Mouse (Mus musculus) urinary bladder, adult 18-20 months (tissue): ENCODE measurements around the gene Exoc8.
A peak's percentile ranks its signal among the peaks of the same experiment; 100 is the strongest.

Experiments used
- DNase-seq, 2 experiments: peaks; one replicate each; pipeline ENCODE4 v3.0.0; 2022; ENCODE audit warnings: low spot score in 2 of 2, mixed read lengths in 2 of 2

The Exoc8 gene

DNA sequence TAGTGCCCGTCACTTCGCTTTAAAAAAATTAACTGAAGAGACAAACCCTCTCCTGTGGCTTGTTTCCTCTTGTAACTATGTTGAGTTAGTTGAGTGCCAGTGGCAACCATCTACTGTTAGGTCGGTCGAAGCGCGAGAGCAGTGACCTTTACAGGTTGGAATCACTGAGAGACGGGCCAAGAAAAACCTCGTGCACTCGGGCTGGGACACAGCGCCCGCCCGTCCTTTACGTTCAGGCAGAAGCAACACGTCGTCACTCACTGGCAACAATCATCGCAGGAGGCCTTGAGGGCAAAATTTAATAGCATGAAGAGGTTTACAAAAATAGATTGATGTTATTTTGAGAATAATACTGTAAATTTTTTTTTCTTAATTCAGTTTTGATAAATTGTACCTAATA, 12.4 kb upstream of the Exoc8 start:
- DNase-seq: no peak

DNA sequence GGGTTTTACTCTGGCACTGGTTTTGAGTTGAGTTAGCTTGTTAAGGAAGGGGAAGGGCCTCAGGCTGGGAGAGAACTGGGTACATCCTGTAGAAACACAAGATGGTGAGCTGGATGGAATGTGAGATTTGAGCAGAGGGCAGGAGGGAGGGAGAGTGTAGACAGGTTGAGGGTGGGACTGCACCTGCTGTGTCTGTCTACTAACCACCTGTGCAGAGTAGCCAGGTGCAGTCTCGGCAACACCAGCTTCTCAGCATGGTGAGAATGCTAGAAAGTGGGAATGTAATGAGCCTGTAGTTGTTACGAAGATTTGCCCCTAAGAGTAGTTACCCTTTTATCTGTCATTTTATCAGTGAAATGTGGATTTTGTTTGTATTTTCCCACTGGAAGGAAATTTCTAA, 8.0 kb upstream of the Exoc8 start:
- no peak for DNase-seq

DNA sequence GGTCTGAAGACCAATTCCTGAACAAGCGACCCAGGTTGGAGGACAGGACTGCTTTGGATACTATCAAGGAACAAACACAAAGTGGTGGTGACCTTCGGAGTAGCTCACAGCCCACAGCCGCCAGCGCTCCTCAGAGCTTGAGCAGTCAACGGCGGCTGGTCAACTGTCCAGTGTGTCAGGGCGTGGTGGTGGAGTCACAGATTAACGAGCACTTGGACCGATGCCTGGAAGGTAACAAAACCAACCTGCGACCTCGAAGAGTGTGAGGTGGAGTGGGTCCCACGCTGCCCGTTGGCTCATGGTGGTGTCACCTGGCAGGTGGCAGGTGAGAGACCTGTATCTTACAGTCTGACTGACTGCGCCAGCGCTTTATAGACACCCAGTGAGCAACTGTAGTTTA, 5.7 kb upstream of the Exoc8 start:
- no peak for DNase-seq

DNA sequence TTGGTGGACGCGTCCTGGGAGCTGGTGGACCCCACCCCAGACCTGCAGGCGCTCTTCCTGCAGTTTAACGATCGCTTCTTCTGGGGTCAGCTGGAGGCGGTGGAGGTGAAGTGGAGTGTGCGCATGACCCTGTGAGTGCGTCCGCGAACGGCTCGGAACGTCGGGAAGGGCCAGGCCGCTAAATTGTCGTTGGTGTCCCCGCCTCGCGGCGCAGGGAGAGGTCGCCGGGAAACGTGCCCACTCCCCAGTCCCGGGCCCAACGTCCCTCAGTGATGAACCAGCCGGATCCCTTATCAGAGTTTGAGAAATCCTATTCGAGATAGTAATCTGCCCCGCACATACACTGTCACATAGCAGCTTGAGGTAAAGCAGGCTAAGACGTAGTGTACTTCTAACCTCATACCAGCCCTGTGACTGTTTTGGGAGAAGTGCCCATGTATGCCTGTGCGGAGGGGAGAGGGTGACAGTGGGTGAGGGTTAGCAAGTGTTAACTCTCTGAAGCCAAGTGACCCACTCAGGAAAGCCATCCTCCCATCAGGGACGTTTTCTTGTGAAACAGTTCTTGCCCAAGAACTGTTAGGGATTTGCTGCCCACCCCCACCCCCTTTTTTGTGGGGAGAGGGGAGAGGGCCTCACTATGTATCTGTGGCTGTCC, 873 bp upstream of the Exoc8 start:
- DNase-seq: peak in 1 of 2 experiments; percentile 14

DNA sequence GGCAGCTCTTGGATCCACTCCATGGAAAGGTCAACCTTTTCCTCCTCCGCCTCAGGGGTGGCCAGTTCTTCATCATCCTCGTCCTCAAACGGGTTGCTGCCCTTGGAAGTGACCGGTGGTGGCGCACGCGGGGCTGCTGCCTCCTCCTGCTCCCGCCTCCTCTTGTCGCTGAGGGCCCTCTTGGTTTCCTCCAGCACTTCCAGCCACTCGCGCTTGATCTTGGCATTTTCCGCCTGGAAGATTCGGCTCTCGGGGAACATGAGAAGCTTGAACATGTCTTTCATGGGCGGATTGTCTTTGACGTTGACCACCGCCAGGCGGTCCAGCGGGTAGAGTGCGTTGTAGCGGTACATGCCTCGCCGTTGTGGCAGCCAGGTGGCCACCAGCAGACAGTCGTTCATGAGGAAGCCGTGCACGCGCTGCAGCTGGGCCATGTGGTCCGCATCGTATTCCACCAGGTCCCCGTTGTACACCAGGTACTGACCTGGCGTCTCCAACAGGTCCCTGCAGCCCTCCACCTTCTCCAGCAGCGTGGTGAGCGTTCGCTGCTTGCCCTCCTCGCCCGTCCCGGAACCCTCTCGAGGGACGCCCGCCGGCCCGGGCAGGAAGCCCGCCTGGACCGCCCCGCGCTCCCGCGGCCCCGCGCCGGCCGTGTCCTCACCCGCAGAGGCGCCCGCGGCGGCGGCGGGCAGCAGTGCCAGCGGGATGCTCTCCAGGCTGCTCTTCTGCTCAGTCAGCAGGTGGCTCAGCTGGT, 696 bp downstream of the Exoc8 start:
- peak; percentile 67 to 69 for DNase-seq

DNA sequence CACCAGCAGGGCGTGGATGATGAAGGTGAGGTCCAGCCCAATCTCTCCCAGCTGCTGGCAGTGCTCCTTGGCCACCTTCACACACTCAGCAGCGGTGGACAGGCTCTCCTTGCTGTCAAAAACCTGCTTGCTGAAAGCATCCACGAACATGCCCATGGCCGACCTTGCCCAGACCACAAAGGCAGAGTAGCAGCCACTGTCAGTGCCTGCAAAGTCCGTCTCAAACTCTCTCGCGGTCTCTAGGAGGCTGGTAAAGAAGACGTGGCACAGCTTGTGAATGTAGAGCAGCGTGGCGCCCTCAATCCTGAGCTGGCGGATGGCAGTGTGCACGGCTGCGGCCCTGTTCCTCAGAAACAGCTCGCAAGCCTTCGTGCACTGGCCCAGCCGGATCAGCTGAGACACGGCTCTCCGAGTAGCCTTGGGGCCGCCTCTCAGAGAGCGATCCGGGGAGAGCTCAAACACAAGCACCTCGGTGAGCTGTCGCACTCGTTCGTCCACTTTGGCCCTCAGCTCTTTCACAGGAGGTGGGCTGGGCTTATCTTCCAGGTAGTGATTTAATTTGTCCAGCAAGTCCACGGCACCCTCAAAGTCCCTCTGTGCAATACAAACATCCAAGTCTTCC, 1.4 kb downstream of the Exoc8 start:
- peak in 1 of 2 experiments; percentile 25 for DNase-seq

DNA sequence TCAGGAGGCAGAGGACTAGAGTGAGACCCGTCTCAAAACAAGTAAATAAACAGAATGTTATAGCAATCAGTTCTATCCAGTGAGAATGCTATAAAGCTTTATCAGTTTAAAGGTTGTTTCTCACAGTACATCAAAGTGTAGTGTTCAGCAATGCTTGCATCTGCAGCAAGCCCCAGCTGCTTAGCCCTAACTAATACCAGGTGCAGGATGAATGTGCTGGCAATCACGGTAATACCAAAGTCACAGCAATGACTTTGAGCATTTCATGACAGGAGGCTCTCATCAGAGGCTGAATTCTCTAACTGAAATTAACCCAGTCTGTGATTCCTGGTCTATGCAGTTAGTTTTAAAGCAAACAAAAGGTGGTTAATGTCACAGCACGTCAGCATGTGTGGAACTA, 4.9 kb downstream of the Exoc8 start:
- no peak for DNase-seq

DNA sequence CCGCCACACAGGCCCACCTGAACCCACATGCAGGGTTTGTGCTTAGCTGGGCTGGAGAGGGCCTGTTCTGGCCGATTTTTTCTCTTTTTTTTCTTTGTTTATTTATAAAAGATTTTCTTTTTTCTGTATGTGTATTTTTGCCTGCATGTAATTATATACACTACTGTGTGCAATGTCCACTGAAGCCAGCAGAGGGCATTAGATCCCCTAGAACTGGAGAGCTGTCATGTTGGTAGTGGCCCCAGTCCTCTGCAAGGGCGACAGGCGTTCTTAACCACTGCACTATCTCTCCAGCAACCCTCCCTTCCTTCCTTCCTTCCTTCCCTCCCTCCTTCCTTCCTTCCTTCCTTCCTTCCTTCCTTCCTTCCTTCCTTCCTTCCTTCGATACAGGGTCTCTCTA, 9.1 kb downstream of the Exoc8 start:
- DNase-seq: no peak

DNA sequence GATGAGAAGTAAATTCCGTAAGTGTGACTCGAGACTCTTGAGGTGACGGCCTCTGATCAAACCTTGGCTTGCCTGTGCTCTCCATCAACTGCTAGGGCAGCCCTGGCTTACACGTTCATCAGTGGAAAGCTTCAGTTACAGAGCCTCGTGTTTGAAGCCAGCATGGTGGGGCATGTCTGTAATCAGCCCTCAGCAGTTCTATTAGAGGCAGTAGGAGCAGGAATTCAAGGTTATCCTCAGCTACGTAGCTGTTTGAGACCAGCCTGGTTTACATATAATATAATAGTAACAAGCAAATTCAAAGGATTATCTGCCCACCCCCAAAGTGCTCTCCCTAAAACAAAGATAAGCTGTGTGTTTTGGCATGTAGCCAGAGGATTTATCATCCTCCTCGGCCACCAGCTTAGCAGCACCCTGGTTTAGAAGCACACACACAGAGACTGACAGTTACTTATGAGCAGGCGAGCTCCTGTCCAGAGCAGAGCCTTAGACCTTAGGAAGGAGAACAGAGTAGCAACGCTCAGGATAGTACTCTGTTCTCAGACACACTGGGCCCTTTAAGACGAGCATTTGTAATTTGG, 18.5 kb downstream of the Exoc8 start:
- no peak for DNase-seq

DNA sequence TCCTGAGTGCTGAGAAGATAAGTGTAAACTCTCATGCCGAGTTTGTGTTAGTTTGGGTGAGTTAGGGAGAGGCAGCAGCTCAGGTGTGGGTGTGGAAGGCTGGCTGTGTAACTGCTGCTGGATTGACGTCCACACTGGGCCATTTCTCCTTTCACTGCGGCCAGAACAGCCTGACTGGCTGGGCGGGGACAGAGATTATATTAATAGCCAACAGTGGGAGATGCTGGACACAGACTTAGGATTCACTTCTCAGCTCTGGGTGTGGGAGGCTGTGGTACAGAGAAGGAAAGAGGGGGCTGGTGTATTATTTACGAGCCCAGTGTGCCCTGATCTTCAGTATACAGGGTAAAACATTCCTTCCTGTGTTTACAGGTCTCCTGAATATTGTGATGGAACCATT, 19.4 kb downstream of the Exoc8 start:
- no peak for DNase-seq

DNA sequence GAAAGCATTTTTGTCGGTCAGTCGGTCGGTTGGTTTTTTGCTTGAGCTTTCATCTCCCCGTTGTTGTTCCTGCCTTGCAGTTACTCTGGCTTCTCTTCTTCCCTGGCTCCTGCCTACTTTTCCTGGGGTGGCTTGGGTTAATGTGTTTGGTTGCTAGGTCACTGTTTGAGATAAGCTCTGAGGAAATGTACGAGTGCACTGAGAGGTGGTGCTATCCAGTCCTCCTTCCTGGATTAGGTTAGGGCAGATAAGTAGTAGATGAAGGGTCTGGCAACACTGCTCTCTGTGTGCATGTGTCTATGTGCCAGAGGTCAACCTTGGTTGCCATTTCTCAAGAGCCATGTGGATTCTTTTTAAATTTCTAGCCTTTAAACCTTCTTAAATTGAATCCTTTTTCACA, 24.8 kb downstream of the Exoc8 start:
- DNase-seq: no peak

DNA sequence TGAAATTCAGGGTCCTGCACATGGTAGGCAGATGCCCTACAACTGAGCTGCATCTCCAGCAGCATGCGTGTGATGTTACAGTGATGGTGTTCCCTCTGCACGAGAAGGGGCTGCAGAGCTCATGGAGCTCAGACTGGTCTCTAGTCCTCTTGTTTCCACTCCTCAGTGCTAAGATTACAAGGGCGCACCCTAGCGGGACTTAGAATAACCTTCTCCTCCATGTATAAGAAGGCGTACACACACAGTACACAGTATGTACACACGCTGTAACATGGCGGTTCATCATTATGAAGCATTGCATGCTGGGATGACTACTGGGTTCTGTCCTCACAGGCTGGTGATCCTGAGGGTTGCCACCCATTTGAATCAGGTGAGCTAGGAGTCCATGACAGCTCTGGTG, 25.4 kb downstream of the Exoc8 start:
- DNase-seq: no peak

DNA sequence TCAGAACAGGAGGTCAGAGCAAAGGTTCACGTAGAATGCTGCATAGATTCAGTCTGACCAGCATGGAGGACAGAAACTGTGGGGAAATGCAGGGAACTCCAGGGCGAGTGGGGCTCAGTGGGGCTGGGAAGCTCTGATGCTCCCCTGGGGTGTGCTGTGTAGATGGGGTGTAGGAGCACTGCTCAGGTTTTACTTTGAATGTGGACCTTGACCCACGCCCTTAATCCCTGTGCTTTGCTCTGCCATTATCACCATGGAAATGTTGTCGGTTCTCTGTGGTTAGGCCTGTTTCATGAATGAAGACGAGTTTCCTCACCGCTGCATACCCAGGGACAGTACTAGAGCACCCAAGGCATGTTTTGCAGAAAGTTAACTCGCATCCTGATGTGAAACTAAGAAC, 26.0 kb downstream of the Exoc8 start:
- no peak for DNase-seq

DNA sequence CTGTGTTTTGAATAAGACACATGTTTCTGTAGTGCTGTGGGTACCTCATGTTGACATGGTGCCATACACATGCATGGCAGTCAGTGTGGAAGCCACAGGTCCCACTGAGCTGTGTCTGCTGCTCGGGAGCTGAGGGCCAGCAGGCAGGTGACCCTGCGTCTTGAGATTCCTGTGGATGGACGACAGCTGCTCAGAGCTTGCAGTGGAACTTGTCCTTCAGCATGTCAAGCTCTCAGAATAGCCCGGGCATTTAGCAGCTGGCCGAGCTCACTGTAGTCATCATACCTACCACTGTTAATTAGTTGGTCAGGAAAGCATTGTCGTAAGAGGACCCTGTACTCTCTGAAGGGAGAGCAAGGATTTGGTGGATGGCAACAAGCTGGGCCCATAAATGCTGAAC, 27.8 kb downstream of the Exoc8 start:
- no peak for DNase-seq

DNA sequence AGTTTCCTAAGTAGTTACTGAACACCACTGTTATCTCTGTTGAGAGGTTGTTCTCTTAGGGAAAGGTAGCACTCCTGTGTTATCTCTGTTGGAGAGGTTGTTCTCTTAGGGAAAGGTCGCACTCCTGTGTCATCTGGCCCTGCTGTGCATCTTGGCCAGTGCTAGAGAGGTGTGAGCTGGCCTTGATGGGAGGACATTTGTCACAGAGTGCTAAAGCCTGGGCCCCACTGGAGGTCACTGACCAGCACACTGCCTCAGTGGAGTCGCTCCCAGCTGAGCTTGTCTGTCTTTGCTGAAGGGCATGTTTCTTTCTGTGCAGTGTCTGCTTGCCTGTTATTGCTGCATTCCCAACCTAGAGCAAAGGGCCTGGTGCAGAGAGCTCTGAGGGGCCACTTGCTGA, 30.4 kb downstream of the Exoc8 start:
- no peak for DNase-seq

DNA sequence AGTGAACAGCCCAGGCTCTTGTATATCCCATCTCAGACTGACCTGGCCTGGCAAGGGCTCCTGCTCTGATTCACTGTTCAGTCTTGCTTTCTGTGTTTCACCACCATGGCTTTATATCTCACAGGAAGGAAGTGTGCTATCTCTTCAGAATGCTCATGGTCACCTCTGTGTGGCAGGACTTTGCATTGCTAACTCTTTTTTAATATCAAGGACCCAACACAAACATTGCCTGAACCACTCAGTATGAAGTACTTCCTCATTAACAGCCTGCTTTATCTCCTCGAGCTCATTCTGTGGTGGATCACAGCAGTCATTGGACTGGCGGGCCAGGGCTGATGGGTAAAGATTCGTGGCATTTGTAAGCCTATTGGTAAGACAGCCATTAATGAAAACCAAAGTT, 30.8 kb downstream of the Exoc8 start:
- DNase-seq: no peak

DNA sequence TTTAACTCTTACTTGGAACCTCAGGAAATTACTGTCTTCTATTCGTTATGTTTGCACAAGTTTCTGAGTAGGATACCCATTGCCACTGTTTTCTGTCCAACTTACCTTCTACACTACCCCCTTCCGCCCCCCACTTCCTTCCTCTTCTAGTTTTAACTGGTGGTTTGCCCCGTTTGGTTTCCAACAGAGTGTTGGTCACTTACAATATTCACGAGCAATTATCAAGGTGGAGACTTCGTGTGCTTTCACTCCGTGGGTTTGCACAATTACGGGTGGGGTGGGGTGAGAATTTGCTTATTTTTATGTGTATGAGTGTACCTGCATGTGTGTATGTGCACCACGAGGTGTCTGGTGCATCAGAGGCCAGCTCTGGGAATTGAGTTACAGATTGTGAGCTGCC, 33.8 kb downstream of the Exoc8 start:
- no peak for DNase-seq

DNA sequence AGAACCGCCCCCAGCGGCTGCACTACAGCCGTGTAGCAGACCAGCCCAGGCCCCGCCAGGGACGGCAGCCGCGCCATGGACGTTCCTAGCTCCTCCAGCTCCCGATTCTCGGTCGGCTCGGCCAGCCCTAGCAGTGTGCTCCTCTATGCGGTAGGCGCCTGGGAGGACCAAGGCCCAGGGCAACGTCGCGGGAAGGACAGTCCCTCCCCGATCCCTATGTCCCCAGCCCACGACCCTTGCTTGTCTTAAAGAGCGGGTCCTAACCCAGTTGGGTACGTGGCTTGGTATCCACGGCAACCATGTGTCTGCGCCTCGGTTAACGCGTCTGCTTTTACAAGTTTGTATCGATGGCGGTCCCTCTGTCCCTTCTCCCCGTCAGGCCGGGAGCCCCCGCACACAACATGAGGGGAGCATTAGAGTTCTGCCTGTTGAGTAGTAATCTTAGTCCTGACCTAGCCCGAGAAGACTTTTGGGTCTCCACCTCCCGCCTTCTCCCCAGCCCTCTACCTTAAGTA, 34.3 kb downstream of the Exoc8 start:
- DNase-seq: no peak

DNA sequence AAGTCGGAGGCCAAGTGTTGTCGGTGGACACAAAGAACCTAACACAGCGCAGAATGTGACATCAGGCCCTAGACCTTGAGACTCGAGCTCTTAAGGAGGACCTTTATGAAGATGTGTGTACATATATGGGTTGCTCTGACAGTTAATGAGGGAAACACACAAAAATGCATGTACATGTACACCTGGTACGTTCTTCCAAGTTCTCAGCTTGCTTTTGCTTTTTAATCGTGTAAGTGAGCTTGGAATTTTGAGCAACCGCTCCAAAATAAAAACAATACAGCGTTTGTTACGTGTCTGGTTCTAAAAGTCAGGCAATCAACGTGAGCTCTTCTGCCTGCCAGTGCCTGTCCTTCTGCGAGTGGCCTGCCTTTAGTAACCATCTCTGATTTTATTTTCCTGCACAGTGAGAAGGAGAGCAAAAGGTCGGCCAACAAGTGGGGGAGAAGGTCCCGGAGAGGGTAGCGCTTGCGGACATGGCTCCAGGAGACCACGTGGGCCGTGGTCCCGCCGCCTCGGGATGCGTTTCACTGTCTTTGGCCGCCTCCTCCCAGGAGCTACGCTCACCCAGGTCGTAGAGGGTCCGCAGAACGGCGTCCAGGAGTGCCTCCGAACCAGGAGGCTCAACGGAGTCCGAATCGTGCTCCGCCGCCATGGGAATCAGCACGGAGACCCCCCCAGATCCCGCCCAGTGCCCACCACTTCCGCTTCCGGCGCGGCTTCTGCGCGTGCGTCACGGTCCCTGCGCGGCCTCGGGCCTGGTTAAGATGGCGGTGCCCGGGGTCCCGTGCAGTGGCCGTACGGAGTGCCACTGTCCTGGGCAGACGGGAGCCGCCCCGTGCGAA, 35.0 kb downstream of the Exoc8 start, which contains the start of the genes Gnpat and 2810004N23Rik:
TSS of gene Gnpat (plus strand) at position 713 of the 842 bp plus-strand sequence.
TSS of gene 2810004N23Rik (minus strand) at position 800 of the 842 bp plus-strand sequence.
- peak; percentile 87 to 96 for DNase-seq

DNA sequence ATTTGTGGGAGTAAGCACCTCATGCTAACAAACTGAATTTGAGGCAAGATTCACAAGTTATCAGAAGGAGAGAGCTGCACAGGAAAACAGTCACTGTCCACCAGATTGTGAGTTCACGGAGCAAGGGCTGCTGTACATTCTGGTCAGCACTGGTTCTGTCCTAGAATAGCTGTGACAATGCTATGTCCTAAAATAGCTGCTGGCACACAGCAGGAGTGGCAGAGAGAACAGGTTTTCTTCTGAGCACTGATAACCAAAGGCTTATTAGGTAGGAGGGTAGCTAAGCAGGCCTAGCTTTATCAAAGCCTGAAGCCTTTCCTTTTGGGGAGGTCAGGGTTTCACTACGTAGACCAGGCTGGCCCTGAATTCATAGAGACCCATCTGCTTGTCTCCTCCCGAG, 37.3 kb downstream of the Exoc8 start:
- no peak for DNase-seq

DNA sequence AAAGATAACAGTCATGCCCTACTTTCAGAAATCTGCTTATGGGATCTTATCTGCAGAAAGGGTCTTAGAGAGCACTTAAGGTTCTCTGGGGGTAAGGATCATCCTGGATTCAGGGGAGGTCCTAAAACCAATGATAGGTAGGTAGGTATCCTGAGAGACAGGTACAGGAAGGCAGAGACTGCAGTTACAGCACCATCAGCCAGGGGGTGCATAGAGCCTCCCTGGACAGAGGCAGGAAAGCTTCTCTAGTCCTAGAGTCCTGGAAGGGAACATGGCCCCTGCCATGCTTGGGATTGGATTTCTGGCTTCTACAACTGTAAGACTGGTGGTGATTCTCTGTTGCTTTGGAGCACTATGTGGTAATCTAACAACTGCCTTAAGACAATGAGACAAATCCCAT, 38.0 kb downstream of the Exoc8 start:
- no peak for DNase-seq
